Mouse (Mus musculus): ENCODE results near the gene Fkbp4. TPM values are rescaled to one million over a fixed set of nuclear protein-coding genes. Genes with fewer than 3 reads are reported as not detected.

The Fkbp4 gene
- total and polyA plus RNA-seq, 3 experiments, result 206 to 359 (median 351) TPM

GRCm38 (mm10) chr6:128404708-128405107, 33.8 kb downstream of the Fkbp4 start:
- Histone ChIP-seq H3K4me3 (no peak overlapping the region), H3K4me1 (ENCODE audit: control insufficient read depth, insufficient read depth, low read length) (no peaks in the 10 kb centered on the region), H3K27ac (no peak overlapping the region), H3K27me3 (ENCODE audit: control insufficient read depth, insufficient read depth, low read length) (no peaks in the 10 kb centered on the region), H3K9ac (ENCODE audit: low read depth, low read length) (no peak overlapping the region), H3K36me3 (ENCODE audit: control insufficient read depth, insufficient read depth, low read length) (no peaks in the 10 kb centered on the region), H3K79me2 (replicated peaks; ENCODE audit: control insufficient read depth, insufficient read depth, low read length) (no peaks in the 10 kb centered on the region)
- DNase-seq, result no peak
- TF ChIP-seq EP300 (IDR thresholded peaks at IDR 0.05; ENCODE audit: insufficient read depth, low read depth, low read length) (no peak), POLR2A (IDR thresholded peaks at IDR 0.05; ENCODE audit: insufficient read depth, low read depth, low read length) (no peak), CTCF (IDR thresholded peaks at IDR 0.05) (no peak)
- intact Hi-C loops (cut with DNase I), result no loop called here
- 48% methylated on average over 5 of the region's 5 CpGs for WGBS

- H3K9ac ChIP-seq (ENCODE audit: low read depth, low read length), result peak overlapping the region; percentile 6; the same call in 1 of the 2 replicates
- intact Hi-C loops (cut with DNase I), result no loop called here
- no peaks in the 10 kb centered on the region for H3K27me3 ChIP-seq (ENCODE audit: control insufficient read depth, insufficient read depth, low read length)
- H3K4me3 ChIP-seq, result no peak overlapping the region
- no peak overlapping the region for H3K27ac ChIP-seq
- 33% methylated on average over 21 of the region's 21 CpGs for WGBS
- no peaks in the 10 kb centered on the region for H3K4me1 ChIP-seq (ENCODE audit: control insufficient read depth, insufficient read depth, low read length)
- peak; percentile 15 to 34 for DNase-seq
- no peaks in the 10 kb centered on the region for H3K36me3 ChIP-seq (ENCODE audit: control insufficient read depth, insufficient read depth, low read length)
- TF ChIP-seq POLR2A (IDR thresholded peaks at IDR 0.05; ENCODE audit: insufficient read depth, low read depth, low read length) (no peak), EP300 (IDR thresholded peaks at IDR 0.05; ENCODE audit: insufficient read depth, low read depth, low read length) (no peak), CTCF (IDR thresholded peaks at IDR 0.05) (no peak)
- no peaks in the 10 kb centered on the region for H3K79me2 ChIP-seq (replicated peaks; ENCODE audit: control insufficient read depth, insufficient read depth, low read length)
These were observed 38.9 kb downstream of the Fkbp4 start for GRCm38 (mm10) chr6:128399421-128400185.

GRCm38 (mm10) chr6:128398996-128399395, 39.5 kb downstream of the Fkbp4 start, which contains the start of gene Nrip2:
Gene Nrip2 (plus strand): TSS chr6:128399296.
- H3K9ac ChIP-seq (ENCODE audit: low read depth, low read length), result peak within 1 kb of the TSS; percentile 6; the same call in 1 of the 2 replicates
- no peak within 1 kb of the TSS for H3K27ac ChIP-seq
- 76% methylated on average over 3 of the region's 3 CpGs for WGBS
- no peak within 1 kb of the TSS for H3K4me3 ChIP-seq
- no peaks in the 10 kb centered on the region for H3K4me1 ChIP-seq (ENCODE audit: control insufficient read depth, insufficient read depth, low read length)
- no peaks in the 10 kb centered on the region for H3K79me2 ChIP-seq (replicated peaks; ENCODE audit: control insufficient read depth, insufficient read depth, low read length)
- TF ChIP-seq CTCF (IDR thresholded peaks at IDR 0.05) (no peak), EP300 (IDR thresholded peaks at IDR 0.05; ENCODE audit: insufficient read depth, low read depth, low read length) (no peak), POLR2A (IDR thresholded peaks at IDR 0.05; ENCODE audit: insufficient read depth, low read depth, low read length) (no peak)
- no peaks in the 10 kb centered on the region for H3K27me3 ChIP-seq (ENCODE audit: control insufficient read depth, insufficient read depth, low read length)
- no peak for DNase-seq
- H3K36me3 ChIP-seq (ENCODE audit: control insufficient read depth, insufficient read depth, low read length), result no peaks in the 10 kb centered on the region
- intact Hi-C loops (cut with DNase I), result no loop called here

GRCm38 (mm10) chr6:128397574-128398261, 40.8 kb downstream of the Fkbp4 start:
- no peak for DNase-seq
- Histone ChIP-seq H3K4me3 (no peak overlapping the region), H3K36me3 (ENCODE audit: control insufficient read depth, insufficient read depth, low read length) (no peaks in the 10 kb centered on the region), H3K9ac (ENCODE audit: low read depth, low read length) (no peak overlapping the region), H3K79me2 (replicated peaks; ENCODE audit: control insufficient read depth, insufficient read depth, low read length) (no peaks in the 10 kb centered on the region), H3K27ac (no peak overlapping the region), H3K4me1 (ENCODE audit: control insufficient read depth, insufficient read depth, low read length) (peaks cover 2% of the 10 kb centered on the region; the same call in 1 of the 2 replicates), H3K27me3 (ENCODE audit: control insufficient read depth, insufficient read depth, low read length) (no peaks in the 10 kb centered on the region)
- WGBS, result 77% methylated on average over 7 of the region's 7 CpGs
- no peak for TF ChIP-seq POLR2A (IDR thresholded peaks at IDR 0.05; ENCODE audit: insufficient read depth, low read depth, low read length)
- TF ChIP-seq EP300 (IDR thresholded peaks at IDR 0.05; ENCODE audit: insufficient read depth, low read depth, low read length), result no peak
- TF ChIP-seq CTCF (IDR thresholded peaks at IDR 0.05), result no peak
- intact Hi-C loops (cut with DNase I), result no loop called here

GRCm38 (mm10) chr6:128390683-128391082, 47.8 kb downstream of the Fkbp4 start:
- Histone ChIP-seq H3K4me3 (no peak overlapping the region), H3K79me2 (replicated peaks; ENCODE audit: control insufficient read depth, insufficient read depth, low read length) (no peaks in the 10 kb centered on the region), H3K4me1 (ENCODE audit: control insufficient read depth, insufficient read depth, low read length) (peaks cover 2% of the 10 kb centered on the region; the same call in 1 of the 2 replicates), H3K36me3 (ENCODE audit: control insufficient read depth, insufficient read depth, low read length) (no peaks in the 10 kb centered on the region), H3K27me3 (ENCODE audit: control insufficient read depth, insufficient read depth, low read length) (no peaks in the 10 kb centered on the region), H3K27ac (no peak overlapping the region), H3K9ac (ENCODE audit: low read depth, low read length) (no peak overlapping the region)
- 50% methylated on average over 1 of the region's 1 CpGs for WGBS
- intact Hi-C loops (cut with DNase I), result no loop called here
- TF ChIP-seq EP300 (IDR thresholded peaks at IDR 0.05; ENCODE audit: insufficient read depth, low read depth, low read length) (no peak), POLR2A (IDR thresholded peaks at IDR 0.05; ENCODE audit: insufficient read depth, low read depth, low read length) (no peak), CTCF (IDR thresholded peaks at IDR 0.05) (no peak)
- DNase-seq, result no peak

- peaks cover 2% of the 10 kb centered on the region; the same call in 1 of the 2 replicates for H3K4me1 ChIP-seq (ENCODE audit: control insufficient read depth, insufficient read depth, low read length)
- no peak overlapping the region for H3K9ac ChIP-seq (ENCODE audit: low read depth, low read length)
- intact Hi-C loops (cut with DNase I), result no loop called here
- TF ChIP-seq POLR2A (IDR thresholded peaks at IDR 0.05; ENCODE audit: insufficient read depth, low read depth, low read length) (no peak), EP300 (IDR thresholded peaks at IDR 0.05; ENCODE audit: insufficient read depth, low read depth, low read length) (no peak)
- H3K27me3 ChIP-seq (ENCODE audit: control insufficient read depth, insufficient read depth, low read length), result no peaks in the 10 kb centered on the region
- no peak overlapping the region for H3K4me3 ChIP-seq
- no peaks in the 10 kb centered on the region for H3K36me3 ChIP-seq (ENCODE audit: control insufficient read depth, insufficient read depth, low read length)
- no peak for DNase-seq
- WGBS, result 89% methylated on average over 1 of the region's 1 CpGs
- no peaks in the 10 kb centered on the region for H3K79me2 ChIP-seq (replicated peaks; ENCODE audit: control insufficient read depth, insufficient read depth, low read length)
- H3K27ac ChIP-seq, result no peak overlapping the region
These were observed 49.3 kb downstream of the Fkbp4 start for GRCm38 (mm10) chr6:128389185-128389584.
